Mouse (Mus musculus) midbrain, embryonic 15.5 days (tissue): ENCODE measurements around the gene Gm20388. TPM values are rescaled to one million over a fixed set of nuclear protein-coding genes. Genes with fewer than 3 reads are reported as not detected.

ENCODE experiments used
- ATAC-seq: fragments of 200-750 bp; cut with Nextera tagmentation; replicated peaks from 2 replicates; pipeline ENCODE4 v1.8.0; 2017; ENCODE audit warnings: moderate TSS enrichment
- H3K27ac ChIP-seq: fragments of 300-500 bp; sonication (generic); 2 replicates; pipeline ENCODE4 v1.5.1; 2015; ENCODE audit warnings: mild to moderate bottlenecking, inconsistent platforms
- H3K27me3 ChIP-seq: fragments of 300-500 bp; sonication (generic); replicated peaks from 2 replicates; pipeline ENCODE4 v1.6.1; 2015; ENCODE audit warnings: inconsistent platforms
- H3K36me3 ChIP-seq: fragments of 300-500 bp; sonication (generic); replicated peaks from 2 replicates; pipeline ENCODE4 v1.6.1; 2015; ENCODE audit warnings: inconsistent platforms
- H3K4me1 ChIP-seq: fragments of 300-500 bp; sonication (generic); 2 replicates; pipeline ENCODE4 v1.6.1; 2015; ENCODE audit warnings: inconsistent platforms
- H3K4me2 ChIP-seq: fragments of 300-500 bp; sonication (generic); 2 replicates; pipeline ENCODE4 v1.6.1; 2015; ENCODE audit warnings: inconsistent platforms, mild to moderate bottlenecking, moderate library complexity
- H3K4me3 ChIP-seq: fragments of 300-500 bp; sonication (generic); 2 replicates; pipeline ENCODE4 v1.5.1; 2015; ENCODE audit warnings: mild to moderate bottlenecking, inconsistent platforms
- H3K9ac ChIP-seq: fragments of 300-500 bp; sonication (generic); 2 replicates; pipeline ENCODE4 v1.6.1; 2015; ENCODE audit warnings: mild to moderate bottlenecking, inconsistent platforms
- H3K9me3 ChIP-seq: fragments of 300-500 bp; sonication (generic); 2 replicates; pipeline ENCODE4 v1.6.1; 2016; ENCODE audit warnings: inconsistent platforms
- WGBS: fragments of 180-500 bp; shearing (Covaris S2); methylation state at CpG from one replicate; pipeline ENCODE4 v1.1.7; 2015; ENCODE audit warnings: mixed read lengths; 5-methylcytosine and 5-hydroxymethylcytosine counted together
- polyA plus RNA-seq: library from polyadenylated mRNA; unstranded; fragments of >200 nt; fragmentation: Nextera tagmentation; extraction: Ambion mirVana; gene quantifications from 2 replicates; pipeline ENCODE4 v1.2.1, GENCODE M21; 2015

The Gm20388 gene
- polyA plus RNA-seq, 1 experiment from 2014 or later, result 5.6 TPM

GRCm38 (mm10) chr8:120819906-120820305, 909.3 kb downstream of the Gm20388 start:
- Histone ChIP-seq H3K36me3 (no peaks in the 10 kb centered on the region), H3K27me3 (no peaks in the 10 kb centered on the region), H3K4me1 (no peaks in the 10 kb centered on the region), H3K9ac (no peak overlapping the region), H3K9me3 (no peaks in the 10 kb centered on the region), H3K27ac (no peak overlapping the region), H3K4me3 (no peak overlapping the region), H3K4me2 (no peak overlapping the region)
- no peak for ATAC-seq

- H3K4me3 ChIP-seq, result no peak overlapping the region
- H3K9ac ChIP-seq, result no peak overlapping the region
- 40% methylated on average over 9 of the region's 9 CpGs for WGBS
- H3K4me1 ChIP-seq, result no peaks in the 10 kb centered on the region
- no peaks in the 10 kb centered on the region for H3K27me3 ChIP-seq
- no peaks in the 10 kb centered on the region for H3K9me3 ChIP-seq
- no peaks in the 10 kb centered on the region for H3K36me3 ChIP-seq
- no peak overlapping the region for H3K27ac ChIP-seq
- H3K4me2 ChIP-seq, result no peak overlapping the region
- no peak for ATAC-seq
These were observed 910.9 kb downstream of the Gm20388 start for GRCm38 (mm10) chr8:120821399-120822170.

- Histone ChIP-seq H3K4me2 (no peak overlapping the region), H3K36me3 (no peaks in the 10 kb centered on the region), H3K9me3 (no peaks in the 10 kb centered on the region), H3K27ac (no peak overlapping the region), H3K27me3 (no peaks in the 10 kb centered on the region), H3K4me1 (no peaks in the 10 kb centered on the region), H3K9ac (no peak overlapping the region), H3K4me3 (no peak overlapping the region)
- ATAC-seq, result no peak
- 53% methylated on average over 6 of the region's 6 CpGs for WGBS
These were observed 912.7 kb downstream of the Gm20388 start for GRCm38 (mm10) chr8:120823331-120823730.

- Histone ChIP-seq H3K9me3 (no peaks in the 10 kb centered on the region), H3K9ac (no peak overlapping the region), H3K36me3 (no peaks in the 10 kb centered on the region), H3K27me3 (no peaks in the 10 kb centered on the region), H3K4me2 (no peak overlapping the region), H3K27ac (no peak overlapping the region), H3K4me3 (no peak overlapping the region), H3K4me1 (no peaks in the 10 kb centered on the region)
- WGBS, result 64% methylated on average over 8 of the region's 8 CpGs
- no peak for ATAC-seq
These were observed 913.2 kb downstream of the Gm20388 start for GRCm38 (mm10) chr8:120823887-120824286.

- no peak overlapping the region for H3K4me2 ChIP-seq
- no peaks in the 10 kb centered on the region for H3K36me3 ChIP-seq
- ATAC-seq, result no peak
- H3K9me3 ChIP-seq, result no peaks in the 10 kb centered on the region
- no peaks in the 10 kb centered on the region for H3K4me1 ChIP-seq
- no peak overlapping the region for H3K9ac ChIP-seq
- WGBS, result 81% methylated on average over 7 of the region's 7 CpGs
- H3K27ac ChIP-seq, result no peak overlapping the region
- no peaks in the 10 kb centered on the region for H3K27me3 ChIP-seq
- H3K4me3 ChIP-seq, result no peak overlapping the region
These were observed 914.0 kb downstream of the Gm20388 start for GRCm38 (mm10) chr8:120824638-120825037.

- no peak for ATAC-seq
- H3K4me3 ChIP-seq, result no peak overlapping the region
- no peak overlapping the region for H3K4me2 ChIP-seq
- H3K27ac ChIP-seq, result no peak overlapping the region
- no peaks in the 10 kb centered on the region for H3K4me1 ChIP-seq
- H3K27me3 ChIP-seq, result no peaks in the 10 kb centered on the region
- no peaks in the 10 kb centered on the region for H3K9me3 ChIP-seq
- 15% methylated on average over 14 of the region's 14 CpGs for WGBS
- H3K9ac ChIP-seq, result no peak overlapping the region
- H3K36me3 ChIP-seq, result no peaks in the 10 kb centered on the region
These were observed 917.6 kb downstream of the Gm20388 start for GRCm38 (mm10) chr8:120828279-120828678.

- no peaks in the 10 kb centered on the region for H3K36me3 ChIP-seq
- H3K9me3 ChIP-seq, result no peaks in the 10 kb centered on the region
- H3K27ac ChIP-seq, result no peak overlapping the region
- no peaks in the 10 kb centered on the region for H3K4me1 ChIP-seq
- no peak overlapping the region for H3K4me3 ChIP-seq
- no peak overlapping the region for H3K4me2 ChIP-seq
- 86% methylated on average over 12 of the region's 12 CpGs for WGBS
- no peak for ATAC-seq
- H3K9ac ChIP-seq, result no peak overlapping the region
- no peaks in the 10 kb centered on the region; the same call in 1 of the 2 replicates for H3K27me3 ChIP-seq
These were observed 920.0 kb downstream of the Gm20388 start for GRCm38 (mm10) chr8:120830661-120831060.

GRCm38 (mm10) chr8:120832022-120832421, 921.4 kb downstream of the Gm20388 start:
- WGBS, result 37% methylated on average over 13 of the region's 14 CpGs
- Histone ChIP-seq H3K4me3 (no peak overlapping the region), H3K4me2 (no peak overlapping the region), H3K9ac (no peak overlapping the region), H3K36me3 (no peaks in the 10 kb centered on the region), H3K4me1 (no peaks in the 10 kb centered on the region), H3K27me3 (no peaks in the 10 kb centered on the region; the same call in 1 of the 2 replicates), H3K9me3 (no peaks in the 10 kb centered on the region), H3K27ac (no peak overlapping the region)
- no peak for ATAC-seq

- no peaks in the 10 kb centered on the region; the same call in 1 of the 2 replicates for H3K27me3 ChIP-seq
- no peak overlapping the region for H3K4me3 ChIP-seq
- no peaks in the 10 kb centered on the region for H3K9me3 ChIP-seq
- no peak overlapping the region for H3K4me2 ChIP-seq
- 25% methylated on average over 4 of the region's 4 CpGs for WGBS
- H3K27ac ChIP-seq, result no peak overlapping the region
- H3K36me3 ChIP-seq, result no peaks in the 10 kb centered on the region
- no peaks in the 10 kb centered on the region for H3K4me1 ChIP-seq
- ATAC-seq, result no peak
- H3K9ac ChIP-seq, result no peak overlapping the region
These were observed 922.6 kb downstream of the Gm20388 start for GRCm38 (mm10) chr8:120833196-120833595.

GRCm38 (mm10) chr8:120839031-120839430, 928.4 kb downstream of the Gm20388 start:
- Histone ChIP-seq H3K27me3 (no peaks in the 10 kb centered on the region; the same call in 1 of the 2 replicates), H3K4me2 (no peak overlapping the region), H3K36me3 (no peaks in the 10 kb centered on the region), H3K9ac (no peak overlapping the region), H3K27ac (no peak overlapping the region), H3K4me3 (no peak overlapping the region), H3K9me3 (no peaks in the 10 kb centered on the region), H3K4me1 (no peaks in the 10 kb centered on the region)
- ATAC-seq, result no peak
- 88% methylated on average over 14 of the region's 14 CpGs for WGBS

GRCm38 (mm10) chr8:120843084-120843483, 932.4 kb downstream of the Gm20388 start:
- Histone ChIP-seq H3K27me3 (no peaks in the 10 kb centered on the region), H3K4me3 (no peak overlapping the region), H3K36me3 (no peaks in the 10 kb centered on the region), H3K9ac (no peak overlapping the region), H3K27ac (no peak overlapping the region), H3K4me1 (peaks cover 8% of the 10 kb centered on the region; the same call in 1 of the 2 replicates), H3K4me2 (no peak overlapping the region), H3K9me3 (no peaks in the 10 kb centered on the region)
- ATAC-seq, result no peak
- 82% methylated on average over 7 of the region's 7 CpGs for WGBS

- H3K27ac ChIP-seq, result no peak overlapping the region
- peaks cover 8% of the 10 kb centered on the region; the same call in 1 of the 2 replicates for H3K4me1 ChIP-seq
- H3K9ac ChIP-seq, result no peak overlapping the region
- no peaks in the 10 kb centered on the region for H3K9me3 ChIP-seq
- H3K4me3 ChIP-seq, result no peak overlapping the region
- H3K4me2 ChIP-seq, result no peak overlapping the region
- no peaks in the 10 kb centered on the region for H3K27me3 ChIP-seq
- WGBS, result 85% methylated on average over 5 of the region's 5 CpGs
- H3K36me3 ChIP-seq, result no peaks in the 10 kb centered on the region
- ATAC-seq, result no peak
These were observed 935.4 kb downstream of the Gm20388 start for GRCm38 (mm10) chr8:120846018-120846417.

GRCm38 (mm10) chr8:120847279-120847678, 936.6 kb downstream of the Gm20388 start:
- ATAC-seq, result no peak; the same call in 1 of the 2 replicates

More at GRCm38 (mm10) chr8:120847279-120847678, 936.6 kb downstream of the Gm20388 start:
- WGBS, result 15% methylated on average over 4 of the region's 4 CpGs
- no peaks in the 10 kb centered on the region for H3K36me3 ChIP-seq
- no peak overlapping the region for H3K4me2 ChIP-seq
- no peak overlapping the region for H3K4me3 ChIP-seq
- no peak overlapping the region for H3K27ac ChIP-seq
- H3K4me1 ChIP-seq, result peaks cover 8% of the 10 kb centered on the region; the same call in 1 of the 2 replicates
- H3K27me3 ChIP-seq, result no peaks in the 10 kb centered on the region
- no peaks in the 10 kb centered on the region for H3K9me3 ChIP-seq
- no peak overlapping the region for H3K9ac ChIP-seq
